Mouse (Mus musculus): ENCODE results near the gene Ess2. TPM values are rescaled to one million over a fixed set of nuclear protein-coding genes. Genes with fewer than 3 reads are reported as not detected.

Ess2 gene
- polyA plus RNA-seq, 1 experiment from 2014 or later: 48.9 TPM

DNA sequence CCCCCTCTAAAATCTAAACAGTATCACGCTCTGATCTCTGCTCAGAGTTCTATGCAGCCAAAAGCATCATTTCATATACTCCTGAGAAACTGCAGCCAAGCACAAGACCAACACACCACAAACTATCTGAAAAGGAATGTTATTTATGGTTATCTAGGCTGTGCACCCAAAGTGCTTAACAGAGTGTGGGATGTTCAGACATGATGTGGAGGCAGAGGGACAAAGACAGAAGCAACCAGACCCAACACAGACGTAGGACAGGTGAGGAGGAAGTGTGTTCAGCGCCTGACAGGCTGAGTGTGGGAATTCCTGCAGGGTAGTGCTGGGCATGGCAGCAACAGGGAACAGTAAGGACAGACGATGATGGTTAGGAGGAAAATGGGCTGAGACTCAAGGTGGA lies 31.6 kb downstream of the Ess2 start:
- Histone ChIP-seq H3K9ac (no peak overlapping the region), H3K4me2 (no peak overlapping the region), H3K4me1 (peaks cover 3% of the 10 kb centered on the region; the same call in 1 of the 2 replicates), H3K27ac (no peak overlapping the region), H3K9me3 (replicated peaks) (no peaks in the 10 kb centered on the region), H3K36me3 (ENCODE audit: poor library complexity, severe bottlenecking) (peaks cover 43% of the 10 kb centered on the region), H3K27me3 (no peaks in the 10 kb centered on the region), H3K4me3 (no peak overlapping the region)
- ATAC-seq: no peak
- WGBS: 97% methylated on average over 4 of the region's 4 CpGs

GRCm38 (mm10) chr16:17876096-17876495 lies 35.1 kb downstream of the Ess2 start:
- WGBS: 93% methylated on average over 1 of the region's 1 CpGs

DNA sequence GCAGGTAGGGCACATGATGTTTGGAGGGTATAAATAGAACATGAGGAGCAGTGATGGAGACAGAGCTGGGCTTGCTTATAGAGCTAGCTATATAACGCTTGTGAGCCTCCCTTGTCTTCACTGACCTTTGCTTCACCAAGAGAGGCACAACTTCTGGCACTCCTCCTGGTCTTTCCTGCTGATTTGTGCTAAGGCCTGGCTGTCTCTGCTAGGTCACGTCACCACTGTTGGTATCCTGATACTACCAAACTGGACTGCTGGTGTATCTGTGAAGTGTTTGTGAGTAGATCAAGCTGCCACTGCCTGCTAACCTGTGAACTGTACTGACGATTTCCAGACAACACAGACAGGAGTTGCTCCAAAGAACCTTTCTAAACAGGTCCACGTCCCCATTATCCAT lies 36.0 kb downstream of the Ess2 start:
- WGBS: 90% methylated on average over 4 of the region's 4 CpGs
- H3K36me3 ChIP-seq (ENCODE audit: poor library complexity, severe bottlenecking): peaks cover 48% of the 10 kb centered on the region
- no peaks in the 10 kb centered on the region for H3K9me3 ChIP-seq (replicated peaks)
- H3K4me3 ChIP-seq: no peak overlapping the region
- H3K9ac ChIP-seq: no peak overlapping the region
- H3K27me3 ChIP-seq: no peaks in the 10 kb centered on the region
- no peaks in the 10 kb centered on the region for H3K4me1 ChIP-seq
- H3K27ac ChIP-seq: no peak overlapping the region
- no peak overlapping the region for H3K4me2 ChIP-seq
- ATAC-seq: no peak

More at GRCm38 (mm10) chr16:17876096-17876495, 35.1 kb downstream of the Ess2 start:
- Histone ChIP-seq H3K4me3 (no peak overlapping the region), H3K4me2 (no peak overlapping the region), H3K9ac (no peak overlapping the region), H3K36me3 (ENCODE audit: poor library complexity, severe bottlenecking) (peaks cover 41% of the 10 kb centered on the region), H3K9me3 (replicated peaks) (no peaks in the 10 kb centered on the region), H3K4me1 (no peaks in the 10 kb centered on the region), H3K27me3 (no peaks in the 10 kb centered on the region), H3K27ac (no peak overlapping the region)
- ATAC-seq: no peak

- no peak overlapping the region for H3K27ac ChIP-seq
- H3K4me2 ChIP-seq: no peak overlapping the region
- H3K9ac ChIP-seq: no peak overlapping the region
- H3K9me3 ChIP-seq (replicated peaks): no peaks in the 10 kb centered on the region
- H3K4me3 ChIP-seq: no peak overlapping the region
- ATAC-seq: no peak
- H3K36me3 ChIP-seq (ENCODE audit: poor library complexity, severe bottlenecking): peaks cover 54% of the 10 kb centered on the region
- WGBS: 78% methylated on average over 4 of the region's 4 CpGs
- no peaks in the 10 kb centered on the region for H3K4me1 ChIP-seq
- no peaks in the 10 kb centered on the region for H3K27me3 ChIP-seq
Measured at GRCm38 (mm10) chr16:17872995-17873394, 38.2 kb downstream of the Ess2 start.

- 88% methylated on average over 5 of the region's 5 CpGs for WGBS
- Histone ChIP-seq H3K4me3 (no peak overlapping the region), H3K4me2 (no peak overlapping the region), H3K27me3 (no peaks in the 10 kb centered on the region), H3K9me3 (replicated peaks) (no peaks in the 10 kb centered on the region), H3K36me3 (ENCODE audit: poor library complexity, severe bottlenecking) (peaks cover 52% of the 10 kb centered on the region), H3K9ac (no peak overlapping the region), H3K27ac (no peak overlapping the region), H3K4me1 (no peaks in the 10 kb centered on the region)
- ATAC-seq: no peak
Measured at GRCm38 (mm10) chr16:17871248-17871647, 39.9 kb downstream of the Ess2 start.

GRCm38 (mm10) chr16:17865770-17866169 lies 45.4 kb downstream of the Ess2 start:
- Histone ChIP-seq H3K27me3 (no peaks in the 10 kb centered on the region), H3K9me3 (replicated peaks) (no peaks in the 10 kb centered on the region), H3K4me2 (no peak overlapping the region), H3K27ac (no peak overlapping the region), H3K4me1 (no peaks in the 10 kb centered on the region), H3K9ac (no peak overlapping the region), H3K4me3 (no peak overlapping the region), H3K36me3 (ENCODE audit: poor library complexity, severe bottlenecking) (peaks cover 62% of the 10 kb centered on the region)
- 71% methylated on average over 6 of the region's 6 CpGs for WGBS
- ATAC-seq: no peak

DNA sequence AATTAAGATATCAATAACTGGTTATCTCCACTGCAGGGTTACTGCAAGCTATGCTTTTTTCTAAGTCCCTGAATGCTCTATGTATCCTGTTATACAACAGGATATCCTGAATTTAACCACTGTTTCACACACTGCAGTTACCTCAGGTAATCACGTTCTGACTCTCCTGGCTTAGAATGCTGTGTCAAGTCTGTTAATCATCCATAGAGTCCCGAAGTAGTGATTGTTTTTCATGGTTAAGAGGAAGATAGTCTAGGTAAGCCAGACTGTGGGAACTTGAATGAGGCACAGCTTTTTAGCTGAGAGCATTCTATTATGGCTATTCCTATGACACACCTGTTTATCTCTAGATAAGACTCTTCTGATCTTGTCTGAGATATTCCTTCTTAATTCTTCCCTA lies 45.9 kb downstream of the Ess2 start:
- ATAC-seq: no peak
- Histone ChIP-seq H3K4me1 (no peaks in the 10 kb centered on the region), H3K9ac (no peak overlapping the region), H3K4me3 (no peak overlapping the region), H3K4me2 (no peak overlapping the region), H3K27me3 (no peaks in the 10 kb centered on the region), H3K27ac (no peak overlapping the region), H3K36me3 (ENCODE audit: poor library complexity, severe bottlenecking) (peaks cover 64% of the 10 kb centered on the region), H3K9me3 (replicated peaks) (no peaks in the 10 kb centered on the region)
- 89% methylated on average over 2 of the region's 2 CpGs for WGBS

GRCm38 (mm10) chr16:17858592-17858991 lies 52.6 kb downstream of the Ess2 start:
- Histone ChIP-seq H3K4me3 (no peak overlapping the region), H3K4me1 (no peaks in the 10 kb centered on the region), H3K36me3 (ENCODE audit: poor library complexity, severe bottlenecking) (peaks cover 84% of the 10 kb centered on the region), H3K27ac (no peak overlapping the region), H3K4me2 (no peak overlapping the region), H3K9ac (no peak overlapping the region), H3K27me3 (no peaks in the 10 kb centered on the region), H3K9me3 (replicated peaks) (no peaks in the 10 kb centered on the region)
- no peak; the same call in 1 of the 2 replicates for ATAC-seq

GRCm38 (mm10) chr16:17857157-17857556 lies 54.0 kb downstream of the Ess2 start:
- WGBS: 92% methylated on average over 7 of the region's 7 CpGs
- no peak overlapping the region for H3K4me3 ChIP-seq
- H3K4me1 ChIP-seq: no peaks in the 10 kb centered on the region
- peaks cover 89% of the 10 kb centered on the region for H3K36me3 ChIP-seq (ENCODE audit: poor library complexity, severe bottlenecking)
- no peak for ATAC-seq
- H3K9me3 ChIP-seq (replicated peaks): no peaks in the 10 kb centered on the region
- H3K4me2 ChIP-seq: no peak overlapping the region
- no peaks in the 10 kb centered on the region for H3K27me3 ChIP-seq
- H3K9ac ChIP-seq: no peak overlapping the region
- H3K27ac ChIP-seq: no peak overlapping the region

DNA sequence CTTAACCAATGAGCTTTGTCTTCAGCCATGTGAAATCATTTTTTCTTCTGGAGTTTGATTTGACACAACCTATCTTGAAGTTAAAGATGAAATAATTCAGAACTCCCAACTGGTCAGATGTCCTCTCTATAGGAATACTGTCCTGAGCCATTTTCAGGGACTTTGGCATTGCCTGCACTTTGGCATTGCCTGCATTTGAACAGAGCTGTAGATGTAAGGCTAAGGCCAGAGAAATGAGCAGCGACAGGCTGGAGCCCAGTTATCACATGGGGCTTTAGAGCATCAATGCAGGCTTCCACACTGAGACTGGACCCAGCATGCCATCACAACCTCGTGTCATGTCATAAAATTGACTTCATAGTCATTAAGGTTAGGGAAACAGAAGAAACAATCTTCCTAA lies 57.9 kb downstream of the Ess2 start:
- Histone ChIP-seq H3K4me1 (no peaks in the 10 kb centered on the region), H3K36me3 (ENCODE audit: poor library complexity, severe bottlenecking) (peaks cover 90% of the 10 kb centered on the region)

DNA sequence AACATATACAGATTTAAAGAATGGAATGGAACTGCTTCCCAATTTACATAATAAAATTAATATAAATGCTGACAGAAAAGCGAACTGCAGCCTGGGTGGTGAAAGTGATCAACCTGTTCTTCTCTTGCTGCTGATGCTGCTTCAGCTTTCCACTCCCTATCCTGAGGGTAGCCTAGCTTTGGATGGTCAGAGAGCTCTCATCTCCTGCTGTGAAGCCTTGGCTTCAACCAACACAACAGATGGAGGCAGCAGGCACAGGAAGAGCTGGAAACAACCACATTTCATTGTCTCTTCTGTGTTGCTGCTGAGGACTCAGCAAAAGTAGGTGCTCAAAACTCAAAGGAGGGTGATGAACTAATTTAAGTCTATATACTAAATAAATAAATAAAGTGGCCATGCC lies 59.3 kb downstream of the Ess2 start:
- 95% methylated on average over 1 of the region's 1 CpGs for WGBS

More for the DNA sequence above, 57.9 kb downstream of the Ess2 start:
- Histone ChIP-seq H3K27ac (no peak overlapping the region), H3K27me3 (no peaks in the 10 kb centered on the region), H3K4me2 (no peak overlapping the region), H3K9me3 (replicated peaks) (no peaks in the 10 kb centered on the region), H3K4me3 (no peak overlapping the region), H3K9ac (no peak overlapping the region)
- WGBS: 86% methylated on average over 2 of the region's 2 CpGs
- ATAC-seq: no peak

GRCm38 (mm10) chr16:17851331-17851730 lies 59.8 kb downstream of the Ess2 start:
- H3K9me3 ChIP-seq (replicated peaks): no peaks in the 10 kb centered on the region
- no peaks in the 10 kb centered on the region for H3K4me1 ChIP-seq
- peaks cover 89% of the 10 kb centered on the region for H3K36me3 ChIP-seq (ENCODE audit: poor library complexity, severe bottlenecking)
- H3K4me2 ChIP-seq: no peak overlapping the region
- no peak overlapping the region for H3K27ac ChIP-seq
- 97% methylated on average over 5 of the region's 5 CpGs for WGBS
- H3K9ac ChIP-seq: no peak overlapping the region
- no peak for ATAC-seq
- H3K4me3 ChIP-seq: no peak overlapping the region
- H3K27me3 ChIP-seq: no peaks in the 10 kb centered on the region

More for the DNA sequence above, 59.3 kb downstream of the Ess2 start:
- no peak for ATAC-seq
- Histone ChIP-seq H3K36me3 (ENCODE audit: poor library complexity, severe bottlenecking) (peaks cover 89% of the 10 kb centered on the region), H3K4me1 (no peaks in the 10 kb centered on the region), H3K9ac (no peak overlapping the region), H3K27ac (no peak overlapping the region), H3K27me3 (no peaks in the 10 kb centered on the region), H3K4me3 (no peak overlapping the region), H3K4me2 (no peak overlapping the region), H3K9me3 (replicated peaks) (no peaks in the 10 kb centered on the region)
